Mouse (Mus musculus) midbrain, embryonic 12.5 days (tissue): ENCODE results near the gene Clk1. TPM values are rescaled to one million over a fixed set of nuclear protein-coding genes. Genes with fewer than 3 reads are reported as not detected.

Source experiments
- ATAC-seq: fragments of 200-750 bp; cut with Nextera tagmentation; 2 replicates; pipeline ENCODE4 v1.8.0; 2017; ENCODE audit warnings: low read depth, moderate TSS enrichment, moderate library complexity; ENCODE audit not compliant: low FRiP score
- H3K27ac ChIP-seq: fragments of 300-500 bp; sonication (generic); replicated peaks from 2 replicates; pipeline ENCODE4 v1.5.1; 2016; ENCODE audit warnings: mild to moderate bottlenecking
- H3K27me3 ChIP-seq: fragments of 300-500 bp; sonication (generic); 2 replicates; pipeline ENCODE4 v1.6.1; 2016; ENCODE audit warnings: mild to moderate bottlenecking
- H3K36me3 ChIP-seq: fragments of 300-500 bp; sonication (generic); 2 replicates; pipeline ENCODE4 v1.6.1; 2016
- H3K4me1 ChIP-seq: fragments of 300-500 bp; sonication (generic); 2 replicates; pipeline ENCODE4 v1.6.1; 2016
- H3K4me2 ChIP-seq: fragments of 300-500 bp; sonication (generic); replicated peaks from 2 replicates; pipeline ENCODE4 v1.6.1; 2016; ENCODE audit warnings: mild to moderate bottlenecking, moderate library complexity
- H3K4me3 ChIP-seq: fragments of 300-500 bp; sonication (generic); 2 replicates; pipeline ENCODE4 v1.5.1; 2016; ENCODE audit warnings: mild to moderate bottlenecking
- H3K9ac ChIP-seq: fragments of 300-500 bp; sonication (generic); replicated peaks from 2 replicates; pipeline ENCODE4 v1.6.1; 2016; ENCODE audit warnings: mild to moderate bottlenecking, moderate library complexity
- H3K9me3 ChIP-seq: fragments of 300-500 bp; sonication (generic); 2 replicates; pipeline ENCODE4 v1.6.1; 2016; ENCODE audit warnings: mild to moderate bottlenecking
- WGBS: fragments of 180-500 bp; shearing (Covaris S2); methylation state at CpG from one replicate; pipeline ENCODE4 v1.1.7; 2016; 5-methylcytosine and 5-hydroxymethylcytosine counted together
- polyA plus RNA-seq: library from polyadenylated mRNA; unstranded; fragments of >200 nt; fragmentation: Nextera tagmentation; extraction: Ambion mirVana; gene quantifications from 2 replicates; pipeline ENCODE4 v1.2.1, GENCODE M21; 2016

The Clk1 gene
- 175 and 180 TPM in 2 replicates for polyA plus RNA-seq

GRCm38 (mm10) chr1:58423371-58424248 lies at the start of gene Clk1:
TSS of gene Clk1 (minus strand) at chr1:58424066.
- WGBS = under 1% methylated on average over 78 of the region's 79 CpGs
- Histone ChIP-seq H3K4me2 (peak within 1 kb of the TSS; percentile 66), H3K9me3 (no peaks in the 10 kb centered on the region), H3K4me1 (peaks cover 17% of the 10 kb centered on the region), H3K27me3 (no peaks in the 10 kb centered on the region), H3K9ac (peak within 1 kb of the TSS; percentile 100), H3K36me3 (peaks cover 24% of the 10 kb centered on the region), H3K27ac (peak within 1 kb of the TSS; percentile 99), H3K4me3 (peak within 1 kb of the TSS; percentile 84)
- ATAC-seq = peak; percentile 94

GRCm38 (mm10) chr1:58465561-58465960 lies 41.7 kb upstream of the Clk1 start:
- WGBS = 89% methylated on average over 4 of the region's 4 CpGs
- H3K4me2 ChIP-seq = no peak overlapping the region
- no peak overlapping the region for H3K9ac ChIP-seq
- peaks cover 79% of the 10 kb centered on the region for H3K36me3 ChIP-seq
- no peaks in the 10 kb centered on the region for H3K4me1 ChIP-seq
- no peak for ATAC-seq
- H3K9me3 ChIP-seq = no peaks in the 10 kb centered on the region
- no peak overlapping the region for H3K4me3 ChIP-seq
- H3K27me3 ChIP-seq = no peaks in the 10 kb centered on the region
- no peak overlapping the region for H3K27ac ChIP-seq

GRCm38 (mm10) chr1:58465042-58465441 lies 41.2 kb upstream of the Clk1 start:
- no peak overlapping the region for H3K4me3 ChIP-seq
- H3K36me3 ChIP-seq = peaks cover 78% of the 10 kb centered on the region
- WGBS = 92% methylated on average over 4 of the region's 4 CpGs

GRCm38 (mm10) chr1:58463935-58464334 lies 40.1 kb upstream of the Clk1 start:
- Histone ChIP-seq H3K27ac (no peak overlapping the region), H3K4me1 (no peaks in the 10 kb centered on the region), H3K36me3 (peaks cover 78% of the 10 kb centered on the region), H3K9ac (no peak overlapping the region), H3K4me2 (no peak overlapping the region), H3K4me3 (no peak overlapping the region), H3K27me3 (no peaks in the 10 kb centered on the region), H3K9me3 (no peaks in the 10 kb centered on the region)
- WGBS = 92% methylated on average over 2 of the region's 2 CpGs
- no peak for ATAC-seq

More at GRCm38 (mm10) chr1:58465042-58465441, 41.2 kb upstream of the Clk1 start:
- Histone ChIP-seq H3K27ac (no peak overlapping the region), H3K4me2 (no peak overlapping the region), H3K4me1 (no peaks in the 10 kb centered on the region), H3K9me3 (no peaks in the 10 kb centered on the region), H3K9ac (no peak overlapping the region), H3K27me3 (no peaks in the 10 kb centered on the region)
- ATAC-seq = no peak

GRCm38 (mm10) chr1:58460566-58460965 lies 36.7 kb upstream of the Clk1 start:
- no peak overlapping the region for H3K27ac ChIP-seq
- no peak overlapping the region for H3K4me3 ChIP-seq
- ATAC-seq = no peak
- H3K27me3 ChIP-seq = no peaks in the 10 kb centered on the region
- H3K4me2 ChIP-seq = no peak overlapping the region
- peaks cover 92% of the 10 kb centered on the region for H3K36me3 ChIP-seq
- no peaks in the 10 kb centered on the region for H3K9me3 ChIP-seq
- no peak overlapping the region for H3K9ac ChIP-seq
- 98% methylated on average over 3 of the region's 3 CpGs for WGBS
- H3K4me1 ChIP-seq = no peaks in the 10 kb centered on the region

- no peak overlapping the region for H3K27ac ChIP-seq
- no peaks in the 10 kb centered on the region for H3K9me3 ChIP-seq
- peaks cover 92% of the 10 kb centered on the region for H3K36me3 ChIP-seq
- H3K4me3 ChIP-seq = no peak overlapping the region
- 86% methylated on average over 2 of the region's 2 CpGs for WGBS
- H3K4me2 ChIP-seq = no peak overlapping the region
- H3K9ac ChIP-seq = no peak overlapping the region
- H3K27me3 ChIP-seq = no peaks in the 10 kb centered on the region
- no peaks in the 10 kb centered on the region for H3K4me1 ChIP-seq
- no peak for ATAC-seq
These were observed 35.0 kb upstream of the Clk1 start for GRCm38 (mm10) chr1:58458867-58459266.

GRCm38 (mm10) chr1:58458175-58458574 lies 34.3 kb upstream of the Clk1 start:
- Histone ChIP-seq H3K4me3 (no peak overlapping the region), H3K4me1 (no peaks in the 10 kb centered on the region), H3K9me3 (no peaks in the 10 kb centered on the region), H3K27me3 (no peaks in the 10 kb centered on the region), H3K9ac (no peak overlapping the region), H3K36me3 (peaks cover 94% of the 10 kb centered on the region), H3K27ac (no peak overlapping the region), H3K4me2 (no peak overlapping the region)
- WGBS = 89% methylated on average over 5 of the region's 5 CpGs
- no peak for ATAC-seq

GRCm38 (mm10) chr1:58454316-58454715 lies 30.4 kb upstream of the Clk1 start:
- WGBS = 97% methylated on average over 6 of the region's 6 CpGs

GRCm38 (mm10) chr1:58448396-58448795 lies 24.5 kb upstream of the Clk1 start:
- Histone ChIP-seq H3K4me3 (no peak overlapping the region), H3K36me3 (peaks cover 38% of the 10 kb centered on the region), H3K4me2 (no peak overlapping the region), H3K9me3 (no peaks in the 10 kb centered on the region), H3K4me1 (peaks cover 22% of the 10 kb centered on the region), H3K27ac (no peak overlapping the region), H3K27me3 (no peaks in the 10 kb centered on the region), H3K9ac (no peak overlapping the region)
- ATAC-seq = no peak
- 88% methylated on average over 7 of the region's 7 CpGs for WGBS

More at GRCm38 (mm10) chr1:58454316-58454715, 30.4 kb upstream of the Clk1 start:
- Histone ChIP-seq H3K36me3 (peaks cover 83% of the 10 kb centered on the region), H3K27me3 (no peaks in the 10 kb centered on the region), H3K27ac (no peak overlapping the region), H3K9ac (no peak overlapping the region), H3K4me2 (no peak overlapping the region), H3K9me3 (no peaks in the 10 kb centered on the region), H3K4me3 (no peak overlapping the region), H3K4me1 (no peaks in the 10 kb centered on the region)
- ATAC-seq = no peak

GRCm38 (mm10) chr1:58447766-58448165 lies 23.9 kb upstream of the Clk1 start:
- Histone ChIP-seq H3K9me3 (no peaks in the 10 kb centered on the region), H3K27ac (no peak overlapping the region), H3K36me3 (peaks cover 32% of the 10 kb centered on the region), H3K27me3 (no peaks in the 10 kb centered on the region), H3K4me1 (peaks cover 22% of the 10 kb centered on the region), H3K4me2 (no peak overlapping the region), H3K9ac (no peak overlapping the region), H3K4me3 (no peak overlapping the region)
- 93% methylated on average over 7 of the region's 7 CpGs for WGBS
- ATAC-seq = no peak

- peak overlapping the region; percentile 86 for H3K27ac ChIP-seq
- H3K36me3 ChIP-seq = peaks cover 27% of the 10 kb centered on the region
- H3K4me2 ChIP-seq = peak overlapping the region; percentile 62
- no peaks in the 10 kb centered on the region for H3K9me3 ChIP-seq
- H3K27me3 ChIP-seq = no peaks in the 10 kb centered on the region
- 13% methylated on average over 11 of the region's 11 CpGs for WGBS
- H3K9ac ChIP-seq = peak overlapping the region; percentile 80
- H3K4me3 ChIP-seq = peak overlapping the region; percentile 56
- ATAC-seq = 0 out of 2 replicates have a peak, but pooled peaks have one; percentile 7
- H3K4me1 ChIP-seq = peaks cover 22% of the 10 kb centered on the region
These were observed 22.0 kb upstream of the Clk1 start for GRCm38 (mm10) chr1:58445861-58446260.

- H3K27ac ChIP-seq = peak within 1 kb of the TSS; percentile 86
- no peaks in the 10 kb centered on the region for H3K27me3 ChIP-seq
- H3K4me3 ChIP-seq = peak within 1 kb of the TSS; percentile 56
- H3K9me3 ChIP-seq = no peaks in the 10 kb centered on the region
- H3K9ac ChIP-seq = peak within 1 kb of the TSS; percentile 80
- under 1% methylated on average over 33 of the region's 33 CpGs for WGBS
- ATAC-seq = peak; percentile 94
- peaks cover 30% of the 10 kb centered on the region for H3K36me3 ChIP-seq
- H3K4me1 ChIP-seq = peaks cover 22% of the 10 kb centered on the region
- H3K4me2 ChIP-seq = peak within 1 kb of the TSS; percentile 62
These were observed 21.4 kb upstream of the Clk1 start, which contains the start of the genes Nif3l1 and Ppil3 for GRCm38 (mm10) chr1:58445143-58445722. TSS of gene Nif3l1 (plus strand) at chr1:58445151. TSS of gene Ppil3 (minus strand) at chr1:58445486.
